Mouse (Mus musculus): ENCODE measurements at regions not wholly inside any gene's neighbourhood (a gene's known extent, or its start where the extent isn't known, plus 50 kb on each side); places are given as distances from the start of the nearest gene placed in this dataset.

DNA sequence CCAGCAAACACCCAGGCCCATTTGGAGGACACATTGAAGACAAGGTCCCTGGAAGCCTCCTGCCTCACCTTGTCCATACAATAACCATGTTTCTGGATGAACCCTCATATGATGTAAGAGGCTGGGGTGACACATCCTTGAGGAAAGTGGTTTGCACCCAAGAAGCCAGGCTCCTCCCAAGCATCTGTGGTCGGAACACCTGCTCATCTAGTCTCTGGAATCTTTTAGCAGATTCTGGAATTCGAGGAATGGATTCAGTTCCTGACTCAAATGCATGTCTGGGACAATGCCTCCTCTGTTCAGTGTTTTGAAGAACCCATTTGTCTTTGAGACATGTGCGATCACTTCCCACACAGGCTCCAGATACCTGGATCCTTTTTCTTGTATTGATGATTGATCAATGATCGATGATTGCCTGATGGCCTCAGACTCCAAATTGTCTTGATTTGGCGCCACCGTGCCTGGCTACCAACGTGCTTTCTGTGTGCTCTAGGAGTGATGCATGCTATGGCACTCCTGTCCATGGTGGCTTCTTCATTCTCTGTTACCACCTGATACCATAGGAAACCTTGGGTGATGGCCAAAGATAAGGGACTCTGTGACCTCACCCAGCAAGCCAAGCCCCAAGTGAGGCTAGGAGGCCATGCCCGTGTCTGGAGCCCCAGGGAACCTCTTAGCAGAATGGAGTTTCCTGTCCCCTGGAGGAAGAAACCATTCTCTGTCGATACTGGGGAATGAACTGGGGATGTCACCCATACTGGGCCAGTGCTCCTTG lies 126.7 kb downstream of the Mn1 start:
- DNase-seq (ENCODE audit: low read depth, low spot score) = no peak

DNA sequence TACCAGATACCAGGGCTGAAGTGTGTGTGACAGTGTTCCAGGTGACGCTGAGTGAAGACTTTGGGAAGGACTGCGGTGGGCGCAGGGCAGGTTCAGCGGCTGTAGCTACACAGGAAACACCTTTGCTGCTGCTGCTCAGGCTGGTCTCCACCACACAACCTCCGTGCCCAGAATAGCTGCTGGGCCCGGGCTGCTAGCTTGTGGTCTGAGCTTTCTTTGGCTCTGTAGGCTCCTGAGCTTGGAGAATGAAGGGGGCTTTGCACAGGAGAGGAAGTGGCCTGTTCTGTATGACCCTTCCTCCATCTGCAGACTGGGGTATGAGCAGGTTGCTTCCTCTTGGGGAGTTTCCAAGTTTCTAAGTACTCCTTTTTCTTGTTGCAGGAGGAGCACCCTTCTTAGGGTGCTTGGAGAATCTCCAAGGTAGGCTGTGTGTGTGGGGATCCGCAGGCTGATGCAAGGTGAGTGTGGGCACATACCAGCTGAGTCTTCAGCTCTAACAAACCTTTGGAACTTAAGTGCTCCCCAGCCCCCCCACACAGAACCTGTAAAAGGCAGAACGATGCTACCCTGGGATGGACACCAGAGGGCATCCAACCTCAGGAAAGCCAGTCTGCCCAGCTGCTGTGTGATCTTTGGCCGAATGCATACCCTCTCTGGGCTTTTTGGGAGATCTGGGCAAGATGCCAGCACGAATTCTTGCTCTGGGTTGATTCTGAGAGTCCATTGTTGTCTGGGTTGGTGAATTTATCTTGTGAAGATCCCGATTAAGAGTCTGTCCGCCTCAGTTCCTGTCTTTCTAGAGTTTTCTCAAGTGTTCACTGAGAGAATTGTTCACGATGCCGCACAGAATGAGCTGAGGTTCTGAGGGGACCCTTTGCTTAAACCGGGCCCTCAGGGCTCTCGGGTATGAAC lies 136.6 kb downstream of the Mn1 start:
- peak; percentile 50 for DNase-seq (ENCODE audit: low read depth, low spot score)

DNA sequence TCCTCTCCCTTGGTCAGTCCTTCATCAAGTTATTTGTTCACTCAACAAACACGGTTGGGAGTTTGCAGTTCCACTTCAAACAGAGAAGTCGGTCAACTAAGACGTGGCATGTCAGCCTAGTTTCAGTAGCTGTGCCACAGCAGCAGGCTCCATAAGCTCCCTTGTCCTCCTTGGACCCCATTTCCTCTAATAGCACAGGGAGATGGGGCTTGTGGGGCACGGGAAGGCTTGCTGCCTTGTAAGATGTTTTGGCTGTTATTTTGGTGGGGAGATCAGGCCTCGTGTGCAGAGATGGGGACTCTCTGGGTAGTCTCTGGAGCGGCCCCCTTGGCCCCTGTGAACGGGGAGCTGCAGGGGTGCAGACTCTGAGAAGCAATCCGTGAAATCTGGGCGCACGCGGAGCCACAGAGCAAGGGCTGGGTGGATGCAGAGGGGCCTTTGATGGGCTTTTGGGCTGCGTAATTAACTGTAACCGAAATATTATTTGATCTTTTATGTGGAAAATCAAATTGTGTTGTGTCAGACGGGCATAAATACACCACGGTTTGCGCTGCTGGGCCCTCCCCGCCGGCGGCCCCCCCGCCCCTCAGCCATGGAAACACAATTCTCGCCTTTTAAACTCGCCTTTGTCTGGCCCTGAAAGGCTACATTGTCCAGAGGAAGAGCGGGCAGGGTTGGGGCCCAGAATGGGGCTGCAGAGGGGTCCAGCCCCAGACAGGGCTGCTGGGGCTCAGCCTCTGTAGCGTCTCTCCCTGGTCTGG lies 137.6 kb downstream of the Mn1 start:
- peak; percentile 76 for DNase-seq (ENCODE audit: low read depth, low spot score)

DNA sequence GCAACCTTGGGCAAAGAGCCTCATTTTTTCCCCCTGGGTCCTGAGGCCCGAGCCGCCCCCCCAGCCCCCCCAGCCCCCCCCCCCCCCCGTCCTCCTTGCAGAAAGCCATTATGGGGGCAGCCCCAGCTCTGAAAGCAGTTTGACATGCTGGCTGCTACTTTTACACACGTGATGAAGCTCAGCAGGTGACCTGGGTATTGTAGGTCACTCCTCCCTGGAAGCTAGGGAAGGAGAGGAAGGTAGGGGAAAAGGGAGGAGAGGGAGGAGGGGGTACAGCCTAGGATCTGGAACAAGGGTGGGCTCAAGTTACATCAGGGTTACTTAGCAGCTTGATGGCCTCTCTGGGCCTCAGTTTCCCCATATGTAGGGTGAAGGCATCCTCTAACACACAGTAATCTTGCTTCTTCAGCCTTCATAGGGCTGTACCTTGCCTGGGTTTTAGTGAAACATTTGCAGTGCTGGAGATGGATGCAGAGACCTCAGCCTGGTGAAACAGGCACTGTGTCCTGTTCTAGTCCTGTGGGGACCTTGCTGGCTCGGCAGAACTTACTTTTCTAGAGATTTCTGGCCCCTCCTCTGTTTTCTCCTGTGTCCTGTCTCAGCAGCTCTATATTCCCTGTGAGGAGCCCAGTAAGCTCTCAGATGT lies 138.3 kb downstream of the Mn1 start:
- DNase-seq (ENCODE audit: low read depth, low spot score) = no peak

DNA sequence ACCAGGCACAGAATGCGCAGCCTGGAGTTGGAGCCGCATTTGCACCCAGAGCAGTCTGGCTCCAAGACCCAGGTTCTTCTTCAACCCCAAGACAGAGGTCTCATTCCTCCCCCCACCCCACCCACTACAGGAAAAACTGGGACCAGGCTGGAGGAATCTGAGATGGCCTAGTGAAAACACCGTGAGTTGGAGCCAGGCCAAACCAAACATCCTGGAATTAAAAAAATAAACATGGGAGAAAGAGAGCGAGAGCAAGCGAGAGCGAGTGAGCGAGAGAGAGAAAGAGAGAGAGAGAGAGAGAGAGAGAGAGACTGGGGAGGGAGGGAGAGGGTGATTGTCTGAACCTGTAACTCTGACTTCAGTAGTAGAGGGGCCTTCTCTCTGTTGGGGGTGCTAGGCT lies 138.8 kb downstream of the Mn1 start:
- no peak for DNase-seq (ENCODE audit: low read depth, low spot score)

DNA sequence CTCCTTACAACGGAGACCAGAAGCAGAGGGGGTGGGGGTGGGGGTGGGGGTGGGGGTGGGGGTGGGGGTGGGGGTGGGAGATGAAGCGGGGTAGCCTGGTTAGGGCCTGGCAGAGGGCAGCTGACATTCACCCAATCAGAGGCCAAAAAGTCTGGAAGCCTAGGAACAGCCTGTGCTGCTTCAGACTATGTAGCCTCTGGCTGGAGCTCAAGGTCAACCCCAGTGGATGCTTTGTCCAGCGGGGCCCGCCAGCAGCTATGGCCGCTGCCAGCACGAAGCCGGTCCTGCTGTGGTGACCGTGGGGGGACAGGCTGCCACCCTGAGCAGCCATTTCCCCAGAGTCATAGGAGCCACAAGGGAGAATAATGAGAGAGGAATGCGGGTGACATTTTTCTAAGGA lies 143.3 kb downstream of the Mn1 start:
- no peak for DNase-seq (ENCODE audit: low read depth, low spot score)

DNA sequence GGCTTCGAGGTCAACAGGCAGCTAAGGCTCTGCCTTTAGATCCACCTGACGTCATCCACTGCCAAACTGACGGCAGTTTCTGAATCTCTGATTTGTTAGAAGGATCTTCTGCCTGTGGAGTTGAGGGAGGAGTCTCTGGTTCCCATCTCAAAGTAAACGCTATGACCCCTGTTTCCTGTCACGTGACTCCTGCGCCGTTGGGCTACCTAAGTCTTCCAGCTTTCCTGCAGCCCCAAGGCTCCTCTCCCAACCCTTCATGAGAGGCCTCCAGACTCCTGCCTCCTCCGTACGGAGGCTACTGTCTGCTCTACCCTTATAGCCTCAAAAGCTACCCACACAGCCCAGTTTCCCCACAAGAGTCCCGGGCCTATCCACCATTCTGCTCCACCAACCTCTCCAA lies 144.1 kb downstream of the Mn1 start:
- no peak for DNase-seq (ENCODE audit: low read depth, low spot score)

DNA sequence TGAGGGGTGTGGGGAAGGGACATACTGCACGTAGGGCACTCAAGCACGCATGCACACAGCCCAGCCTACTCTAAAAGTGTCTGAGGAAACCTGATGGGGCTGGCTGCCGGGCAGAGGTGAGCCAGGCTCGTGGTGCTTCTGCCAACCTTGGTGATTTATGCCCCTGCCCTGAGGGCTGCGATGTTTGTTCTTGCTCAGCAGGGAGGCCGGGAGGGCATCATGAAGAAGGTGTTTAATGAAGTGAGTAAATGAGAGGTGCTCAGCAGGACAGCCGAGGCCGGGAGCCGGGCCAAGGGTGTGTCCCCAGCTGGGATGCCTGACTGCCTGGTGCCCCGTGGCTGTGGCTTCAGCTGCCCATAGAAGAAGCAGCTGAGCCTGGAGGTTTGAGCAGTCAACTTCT lies 153.7 kb downstream of the Mn1 start:
- no peak for DNase-seq (ENCODE audit: low read depth, low spot score)

DNA sequence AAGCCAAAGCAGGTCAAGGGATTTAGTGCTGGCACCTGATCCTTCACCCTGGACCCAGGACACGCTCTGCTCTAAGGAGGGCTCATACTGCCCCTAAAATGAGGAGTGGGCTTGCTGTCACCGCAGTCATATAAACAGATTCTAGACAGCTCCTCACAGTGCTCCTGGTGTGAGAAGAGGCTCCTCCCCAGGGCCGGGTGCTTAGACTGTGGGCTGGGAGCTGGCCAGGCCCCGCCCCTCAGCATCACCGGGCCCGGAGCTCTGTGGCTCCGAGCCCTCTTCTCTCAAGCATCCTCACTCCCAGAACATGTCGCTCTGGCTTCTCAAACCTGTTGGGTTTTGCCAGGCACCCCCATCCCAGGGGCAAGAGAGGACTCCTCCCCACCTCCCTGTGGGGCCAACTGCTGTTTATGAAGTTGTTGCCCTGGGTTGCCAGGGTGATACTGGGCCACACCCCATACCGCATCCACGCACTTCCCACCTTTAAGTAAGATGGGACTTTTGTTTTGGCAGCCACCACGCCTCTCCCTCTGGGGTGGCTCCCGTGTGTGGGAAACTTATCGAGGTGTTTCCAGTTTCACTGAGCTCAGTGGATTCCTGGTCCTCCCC lies 156.2 kb downstream of the Mn1 start:
- no peak for DNase-seq (ENCODE audit: low read depth, low spot score)

DNA sequence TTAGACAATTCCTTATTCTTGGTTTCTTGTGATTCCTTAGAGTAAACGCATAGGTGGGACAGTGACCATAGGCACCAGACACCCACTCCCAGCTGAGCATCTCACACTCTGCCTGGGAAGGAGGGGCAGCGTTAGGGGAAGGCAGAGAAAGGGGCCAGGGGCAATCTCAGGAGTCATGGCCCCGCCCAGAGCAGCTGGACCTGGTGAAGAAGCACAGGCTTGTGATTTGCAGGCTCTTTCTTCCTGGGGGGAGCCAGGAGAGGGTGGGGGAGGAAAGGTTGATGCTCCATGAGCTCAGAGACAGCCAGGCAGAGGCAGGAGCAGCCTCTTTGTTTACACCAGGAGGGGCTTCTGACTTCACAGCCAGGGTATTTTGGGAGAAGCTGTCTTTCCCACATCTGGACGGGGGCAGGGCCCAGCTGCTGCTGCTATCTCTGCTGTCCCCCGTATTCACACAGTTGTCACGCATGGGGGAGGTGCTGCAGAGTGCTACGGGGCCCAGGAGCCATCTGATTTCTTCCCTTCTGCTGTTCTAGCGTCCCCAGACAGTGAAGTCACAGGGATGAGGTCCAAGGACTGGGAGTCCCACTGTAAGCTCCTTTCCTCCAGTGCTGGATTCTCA lies 157.2 kb downstream of the Mn1 start:
- DNase-seq (ENCODE audit: low read depth, low spot score) = peak; percentile 63

DNA sequence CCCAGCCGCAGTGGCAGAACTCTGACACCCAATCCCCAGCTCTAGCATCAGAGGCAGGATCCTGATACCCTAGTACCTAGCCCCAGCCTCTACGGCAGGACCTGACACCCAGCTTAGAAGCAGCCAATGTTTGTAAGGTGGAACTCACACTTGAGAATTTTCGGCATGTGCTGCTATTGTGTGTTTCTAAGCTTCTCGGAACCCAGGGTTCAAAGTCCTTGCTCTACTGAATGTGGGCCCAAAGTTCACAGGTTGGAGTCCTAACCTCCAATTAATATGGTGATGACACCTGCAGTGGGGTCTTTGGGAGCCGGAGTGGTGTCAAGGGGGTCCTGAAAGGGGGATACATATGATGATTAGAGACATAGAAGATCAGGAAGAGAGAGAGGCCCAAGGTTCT lies 158.2 kb downstream of the Mn1 start:
- DNase-seq (ENCODE audit: low read depth, low spot score) = no peak

DNA sequence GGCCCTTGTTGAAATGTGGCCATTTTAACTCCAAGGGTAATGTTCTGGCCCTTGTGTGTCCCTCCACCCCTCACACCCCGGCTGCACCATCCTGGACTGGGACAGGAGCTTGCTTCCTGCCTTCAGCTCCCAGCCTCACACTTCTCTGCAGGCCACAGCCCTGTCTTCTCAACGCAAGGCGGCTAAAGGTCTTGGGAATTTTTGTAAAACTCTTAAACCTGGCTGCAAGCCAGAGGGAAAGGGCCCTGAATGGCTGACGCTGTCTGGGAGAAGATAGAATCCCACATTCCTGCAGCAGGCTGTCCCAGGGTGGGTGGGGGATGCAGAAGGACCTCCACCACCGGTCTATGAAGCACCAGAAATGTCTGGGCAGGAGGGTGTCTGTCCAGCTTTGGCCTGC lies 156.3 kb upstream of the Gm26897 start:
- no peak for DNase-seq (ENCODE audit: low read depth, low spot score)

DNA sequence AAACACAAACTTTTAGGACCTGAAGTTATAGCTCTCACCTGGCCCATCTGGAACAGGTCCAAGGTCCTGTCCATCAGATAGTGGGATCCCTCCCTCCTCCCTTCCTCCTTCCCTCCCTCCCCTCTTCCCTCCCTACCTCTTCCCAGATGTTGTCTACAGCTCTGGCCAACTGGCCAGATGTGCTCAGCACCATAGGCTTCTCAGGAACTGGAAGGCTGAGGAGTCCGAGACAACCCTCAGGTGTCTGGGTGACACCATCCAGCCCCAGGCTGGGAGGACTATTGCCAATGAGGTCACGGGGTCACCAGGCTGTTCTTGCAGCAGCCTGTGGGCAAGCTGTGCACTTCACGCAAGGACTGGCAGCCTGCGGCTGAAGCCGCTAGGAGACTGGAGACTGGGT lies 155.6 kb upstream of the Gm26897 start:
- no peak for DNase-seq (ENCODE audit: low read depth, low spot score)

DNA sequence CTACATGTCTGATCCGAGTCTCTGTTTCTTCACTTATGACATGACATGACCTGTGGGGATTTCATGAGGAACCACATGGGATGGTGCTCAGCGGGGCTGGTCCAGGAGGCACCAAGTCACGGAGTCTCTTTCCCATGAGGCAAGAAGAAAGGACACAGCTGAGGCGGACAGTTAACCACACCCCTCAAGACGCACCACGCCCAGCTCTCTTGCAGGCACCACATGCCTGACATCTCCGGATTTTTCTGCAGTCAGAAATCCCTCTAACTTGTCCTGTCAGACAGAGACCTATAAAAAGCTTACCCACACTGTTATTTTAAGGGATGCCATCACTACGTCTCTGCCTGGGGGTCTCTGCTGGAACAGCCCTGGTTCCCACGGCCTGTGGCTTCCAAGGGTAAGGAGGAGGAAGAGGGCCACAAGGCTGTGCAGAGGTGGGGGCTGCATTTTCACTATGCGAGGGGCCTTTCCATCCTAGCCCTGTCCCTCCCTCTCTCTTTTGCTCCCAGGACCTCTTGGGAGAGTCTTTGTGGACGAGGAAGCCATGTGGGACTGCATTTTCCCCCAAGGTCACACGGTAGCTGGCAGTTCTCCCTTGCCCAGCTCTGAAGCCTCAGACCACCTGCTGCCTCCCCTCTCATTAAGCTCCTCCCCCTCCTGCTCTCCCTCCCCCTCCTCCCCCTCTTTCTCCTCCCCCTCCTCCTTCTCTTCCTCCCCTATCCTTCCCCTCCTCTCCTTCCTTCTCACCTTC lies 154.6 kb upstream of the Gm26897 start:
- DNase-seq (ENCODE audit: low read depth, low spot score) = peak; percentile 41

DNA sequence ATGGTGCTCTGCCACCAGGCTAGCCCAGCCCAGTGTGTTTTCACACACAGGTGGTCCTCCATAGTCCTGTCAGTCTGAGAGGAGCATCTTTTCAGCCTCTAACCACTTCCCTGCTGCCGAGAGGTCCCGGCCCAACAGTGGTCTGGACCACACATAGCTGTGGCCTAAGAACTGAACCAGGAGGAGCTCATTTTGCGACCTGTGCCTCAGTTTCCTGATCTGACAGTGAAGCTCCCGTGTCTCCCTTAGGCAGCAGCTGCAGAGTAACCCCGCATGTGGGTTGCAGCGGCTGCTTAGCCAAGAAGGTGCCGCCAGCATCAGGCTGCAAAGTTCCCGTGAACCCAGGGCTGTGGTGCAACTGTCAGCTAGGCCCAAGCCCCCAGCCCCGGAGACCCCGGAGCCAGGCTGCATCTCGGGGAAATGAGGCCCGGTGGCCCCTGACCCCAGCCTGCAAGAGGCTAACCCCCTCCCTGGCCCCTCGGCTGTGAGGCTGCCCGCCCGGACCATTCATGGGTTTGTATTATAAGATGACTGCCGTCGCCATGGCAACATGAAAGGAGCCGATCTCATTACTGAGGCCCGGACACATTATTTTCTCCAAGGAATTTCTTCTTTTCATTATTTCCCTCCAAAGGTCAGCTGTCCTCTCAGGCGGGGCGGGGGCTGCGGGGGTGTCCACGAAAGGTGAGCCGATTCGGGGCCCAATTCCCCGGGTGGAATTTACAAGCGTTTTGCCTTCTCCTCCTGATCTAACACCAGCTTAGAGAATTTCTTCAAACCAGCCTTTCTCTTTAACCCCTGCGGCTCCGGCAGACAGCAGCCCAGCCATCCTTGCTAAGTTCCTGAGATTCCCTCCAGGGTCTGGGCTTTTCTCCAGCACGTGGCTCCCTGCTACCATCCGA lies 152.6 kb upstream of the Gm26897 start:
- DNase-seq (ENCODE audit: low read depth, low spot score) = peak; percentile 66

DNA sequence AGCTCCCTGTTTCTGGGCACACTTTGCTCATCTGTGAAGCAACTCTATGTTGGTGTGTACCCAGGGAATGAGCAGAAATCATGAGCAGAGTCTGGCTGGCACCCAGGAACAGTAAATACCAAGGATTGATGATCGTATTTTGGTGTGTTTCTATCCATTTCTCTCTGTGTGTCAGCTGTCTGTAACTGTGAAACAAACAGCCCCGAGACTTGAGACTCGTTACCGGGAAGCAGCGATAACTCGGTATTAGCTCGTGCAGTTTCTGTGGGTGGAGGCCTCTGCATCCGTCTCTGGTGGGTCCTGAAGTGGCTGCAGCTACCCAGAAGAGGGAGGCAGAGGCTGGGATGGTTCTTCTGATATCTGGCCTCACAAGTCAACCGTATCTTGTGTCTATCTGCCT lies 151.7 kb upstream of the Gm26897 start:
- peak; percentile 63 for DNase-seq (ENCODE audit: low read depth, low spot score)

DNA sequence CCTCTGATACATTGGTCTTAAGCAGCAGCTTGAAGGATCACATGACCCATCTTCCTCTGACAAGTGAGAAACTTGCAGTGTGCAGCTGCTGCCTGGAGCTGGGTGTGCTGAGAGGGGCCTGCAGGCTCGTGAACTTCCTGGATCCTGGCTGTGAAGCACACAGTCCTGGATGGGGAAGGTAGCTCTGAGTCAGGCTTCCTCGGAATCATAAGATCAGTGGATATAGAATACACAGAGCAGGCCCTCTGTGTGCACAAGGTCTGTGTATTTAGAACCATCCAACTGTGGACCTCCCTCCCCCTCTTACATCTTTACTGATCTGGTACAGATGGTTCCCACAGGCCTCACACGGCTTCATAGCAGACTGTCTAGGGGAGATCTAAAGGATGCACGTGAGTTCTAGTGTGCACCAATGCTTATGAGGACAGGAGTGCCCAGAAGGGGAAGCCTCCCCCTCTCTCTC lies 143.1 kb upstream of the Gm26897 start:
- DNase-seq (ENCODE audit: low read depth, low spot score) = peak; percentile 79

DNA sequence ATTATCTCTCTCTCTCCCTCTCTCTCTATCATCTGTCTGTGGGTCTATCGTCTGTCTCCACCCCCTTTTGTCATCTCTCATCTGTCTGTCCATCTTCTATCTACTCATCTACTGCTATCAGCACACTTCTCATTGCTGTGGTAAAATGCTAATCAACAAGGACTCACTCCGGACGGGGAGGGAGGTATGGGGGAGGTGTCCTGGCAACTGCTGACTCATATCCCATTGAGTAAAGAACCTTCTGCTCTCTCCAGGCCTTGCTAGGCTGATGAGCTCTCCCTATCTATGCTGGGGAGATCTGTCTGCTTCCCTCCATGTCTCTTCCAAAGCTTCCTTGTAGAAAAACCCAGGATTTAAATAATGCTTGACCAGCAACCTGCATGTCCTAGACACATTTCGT lies 140.9 kb upstream of the Gm26897 start:
- peak; percentile 51 for DNase-seq (ENCODE audit: low read depth, low spot score)

DNA sequence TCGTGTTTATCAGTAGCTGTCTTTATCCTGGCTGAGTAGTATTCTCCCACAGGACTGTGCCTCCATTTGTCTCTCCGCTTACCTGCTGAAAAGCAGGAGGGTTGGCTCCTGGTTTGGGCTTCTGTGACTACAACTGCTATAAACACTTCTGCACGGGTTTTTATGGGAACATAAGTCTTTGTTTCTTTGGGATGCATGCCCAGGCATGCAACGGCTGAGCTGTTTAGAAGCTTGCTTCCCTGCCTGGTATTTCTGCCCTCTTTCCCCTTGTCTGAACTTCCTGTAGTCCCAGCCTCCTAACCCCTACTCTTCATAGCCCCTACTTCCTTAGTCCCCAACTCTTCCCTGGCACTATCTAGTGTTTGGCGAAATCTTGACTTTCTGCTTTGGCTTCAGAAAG lies 139.6 kb upstream of the Gm26897 start:
- no peak for DNase-seq (ENCODE audit: low read depth, low spot score)
